Mouse (Mus musculus): ENCODE measurements around the gene Dgcr6.
"Not testable (repeated sequence)": the region's sequence is repeated elsewhere in the genome, so short reads cannot be mapped to it uniquely, and the experiment has no call there.

- not testable (repeated sequence) for TF ChIP-seq CTCF (IDR thresholded peaks at IDR 0.05; ENCODE audit: low read depth); EP300 (optimal IDR thresholded peaks at IDR 0.05)
These were observed 36.2 kb upstream of the Dgcr6 start for GRCm38 (mm10) chr16:18016482-18016881.
